10 mouse cellular contexts compared by ENCODE assay signal in genomic region chr8:105223850-105224249, GRCm38 (mm10). TPM values are rescaled to one million over a fixed set of nuclear protein-coding genes. Genes with fewer than 3 reads are reported as not detected.
A peak's percentile ranks its signal among the peaks of the same experiment; 100 is the strongest.
DNase-seq lines count a peak whose midpoint lies in the region; ATAC-seq lines count a peak whose summit lies in the region.
"Had no signal": no experiment of that assay in that cellular context is flagged by ENCODE, and none has a peak within 500 bp of the region (broad histone marks: within the 10 kb centered on the region; RNA-seq: fewer than 3 reads in every experiment).

No protein-coding gene starts in this region.

- ATAC-seq in lung, embryonic 15.5 days (ENCODE audit: borderline replicate concordance, extremely low read depth, low FRiP score, low TSS enrichment) = no peak
- ATAC-seq in heart, embryonic 16.5 days (replicated peaks; ENCODE audit: extremely low read depth, insufficient read depth, low FRiP score) = no peak

- WGBS in lung, embryonic 15.5 days = 69% methylated on average over 7 of the region's 7 CpGs
- 67% methylated on average over 7 of the region's 7 CpGs for WGBS in heart, embryonic 16.5 days

- DNase-seq in adrenal gland, adult 2 months = peak; percentile 19
- DNase-seq in adrenal gland, postnatal 4 days (ENCODE audit: low spot score in 2 of 2) = no peak
- DNase-seq in lung, postnatal 36 days = no peak
- peak; percentile 23 for DNase-seq in skeletal muscle tissue, adult 2 months (ENCODE audit: low read depth, low spot score)
- no peak for DNase-seq in retina, postnatal 1 day
- DNase-seq in MN1 (ENCODE audit: low spot score) = no peak
- DNase-seq: kidney, postnatal 25 days had no signal

- H3K4me3 ChIP-seq in lung, embryonic 15.5 days = no peak overlapping the region
- no peak overlapping the region for H3K4me3 ChIP-seq in heart, embryonic 16.5 days (ENCODE audit: low read length)

- no peaks in the 10 kb centered on the region for H3K9me3 ChIP-seq in lung, embryonic 15.5 days
- H3K9me3 ChIP-seq in heart, embryonic 16.5 days (replicated peaks; ENCODE audit: control insufficient read depth, low read length) = no peaks in the 10 kb centered on the region
- H3K9me3 ChIP-seq: megakaryocyte, embryonic 14.5 days had no signal

- H3K9ac ChIP-seq in lung, embryonic 15.5 days = no peak overlapping the region
- H3K9ac ChIP-seq in heart, embryonic 16.5 days (ENCODE audit: low read length) = no peak overlapping the region

- H3K4me1 ChIP-seq in lung, embryonic 15.5 days = peaks cover 24% of the 10 kb centered on the region
- H3K4me1 ChIP-seq in heart, embryonic 16.5 days (ENCODE audit: control insufficient read depth, insufficient read depth, low read length) = peaks cover 13% of the 10 kb centered on the region

- H3K27ac ChIP-seq in lung, embryonic 15.5 days = peak overlapping the region; percentile 89; the same call in 1 of the 2 replicates
- peak overlapping the region; percentile 92; the same call in 1 of the 2 replicates for H3K27ac ChIP-seq in heart, embryonic 16.5 days (ENCODE audit: low read length)

- no peaks in the 10 kb centered on the region for H3K27me3 ChIP-seq in lung, embryonic 15.5 days
- no peaks in the 10 kb centered on the region for H3K27me3 ChIP-seq in heart, embryonic 16.5 days (ENCODE audit: control insufficient read depth, insufficient read depth, low read length)
- H3K27me3 ChIP-seq: megakaryocyte, embryonic 14.5 days had no signal

- H3K36me3 ChIP-seq in lung, embryonic 15.5 days = no peaks in the 10 kb centered on the region
- H3K36me3 ChIP-seq in heart, embryonic 16.5 days (ENCODE audit: control insufficient read depth, insufficient read depth) = no peaks in the 10 kb centered on the region

- H3K4me2 ChIP-seq in lung, embryonic 15.5 days = peak overlapping the region; percentile 87
- H3K4me2 ChIP-seq in heart, embryonic 16.5 days (ENCODE audit: low read depth, low read length) = no peak overlapping the region

RNA-seq across cellular contexts. Expression of gene D230025D16Rik, which starts 1.1 kb away (rescaled TPM):
- total RNA-seq in adrenal gland, adult 2 months (2021) = 10 to 100 TPM; 20.9 to 30.6 TPM
- polyA plus RNA-seq in adrenal gland, adult 2 months (2012; rRNA removed) = 19.3 and 21.5 TPM in 2 replicates
- total RNA-seq in adrenal gland, postnatal 4 days (2021) = 10 to 100 TPM; 33.3 to 38.1 TPM
- polyA plus RNA-seq in lung, embryonic 15.5 days (2015; fragmentation: Nextera tagmentation; extraction: Ambion mirVana) = 38.2 and 38.8 TPM in 2 replicates
- 20.8 and 22.5 TPM in 2 replicates for polyA plus RNA-seq in heart, embryonic 16.5 days (2015; fragmentation: Nextera tagmentation; extraction: Ambion mirVana)

RNA-seq across cellular contexts. Expression of gene B3gnt9, which starts 31.1 kb away (rescaled TPM):
- 1 to 10 TPM; 3.1 to 5.0 TPM for total RNA-seq in adrenal gland, adult 2 months (2021)
- 15.2 and 28.9 TPM in 2 replicates for polyA plus RNA-seq in adrenal gland, adult 2 months (2012; rRNA removed)
- total RNA-seq in adrenal gland, postnatal 4 days (2021) = 10 to 100 TPM; 10.4 to 11.3 TPM
- 23.4 and 26.0 TPM in 2 replicates for polyA plus RNA-seq in lung, embryonic 15.5 days (2015; fragmentation: Nextera tagmentation; extraction: Ambion mirVana)
- polyA plus RNA-seq in heart, embryonic 16.5 days (2015; fragmentation: Nextera tagmentation; extraction: Ambion mirVana) = 12.7 and 13.1 TPM in 2 replicates

RNA-seq across cellular contexts. Expression of gene Tradd, which starts 40.6 kb away (rescaled TPM):
- 10 to 100 TPM; 11.7 to 12.4 TPM for total RNA-seq in adrenal gland, adult 2 months (2021)
- polyA plus RNA-seq in adrenal gland, adult 2 months (2012; rRNA removed) = 26.3 and 26.5 TPM in 2 replicates
- total RNA-seq in adrenal gland, postnatal 4 days (2021) = 10 to 100 TPM; 15.9 to 17.4 TPM
- polyA plus RNA-seq in lung, embryonic 15.5 days (2015; fragmentation: Nextera tagmentation; extraction: Ambion mirVana) = 29.8 and 33.6 TPM in 2 replicates
- 20.3 and 25.4 TPM in 2 replicates for polyA plus RNA-seq in heart, embryonic 16.5 days (2015; fragmentation: Nextera tagmentation; extraction: Ambion mirVana)

RNA-seq across cellular contexts. Expression of gene Fbxl8, which starts 40.6 kb away (rescaled TPM):
- 1 to 10 TPM; 3.3 to 4.0 TPM for total RNA-seq in adrenal gland, adult 2 months (2021)
- polyA plus RNA-seq in adrenal gland, adult 2 months (2012; rRNA removed) = 10.4 and 11.5 TPM in 2 replicates
- total RNA-seq in adrenal gland, postnatal 4 days (2021) = 1 to 10 TPM; 3.2 to 3.5 TPM
- 4.8 and 4.9 TPM in 2 replicates for polyA plus RNA-seq in lung, embryonic 15.5 days (2015; fragmentation: Nextera tagmentation; extraction: Ambion mirVana)
- 4.5 and 5.0 TPM in 2 replicates for polyA plus RNA-seq in heart, embryonic 16.5 days (2015; fragmentation: Nextera tagmentation; extraction: Ambion mirVana)

RNA-seq across cellular contexts. Expression of gene Hsf4, which starts 45.8 kb away (rescaled TPM):
- total RNA-seq in adrenal gland, adult 2 months (2021) = 1 to 10 TPM; 2.3 TPM
- 1.8 and 2.3 TPM in 2 replicates for polyA plus RNA-seq in adrenal gland, adult 2 months (2012; rRNA removed)
- under 1 TPM; 0.42 to 0.53 TPM for total RNA-seq in adrenal gland, postnatal 4 days (2021)
- polyA plus RNA-seq in lung, embryonic 15.5 days (2015; fragmentation: Nextera tagmentation; extraction: Ambion mirVana) = 0.61 and 0.69 TPM in 2 replicates
- polyA plus RNA-seq in heart, embryonic 16.5 days (2015; fragmentation: Nextera tagmentation; extraction: Ambion mirVana) = 0.27 and 0.29 TPM in 2 replicates

Comparison
In these comparisons a context has a peak if more than half of its experiments do, and no peak if none do; other contexts are left out.
1. DNase-seq: peak in adrenal gland, adult 2 months (single experiment) and skeletal muscle tissue, adult 2 months (single experiment); none in adrenal gland, postnatal 4 days (0 of 2), lung, postnatal 36 days (single experiment), retina, postnatal 1 day (single experiment) and MN1 (single experiment).